Mouse (Mus musculus) hematopoietic stem cell, adult 5-6 weeks (primary cell): ENCODE data around the gene Parvg. TPM values are rescaled to one million over a fixed set of nuclear protein-coding genes. Genes with fewer than 3 reads are reported as not detected.

Experiments used
- ATAC-seq, 2 experiments: fragments of 125-278 bp in 1 of 2; replicated peaks in 1 of 2; 2 replicates each; pipeline ENCODE4 v1.8.0; 2016 to 2017; ENCODE audit warnings: inconsistent platforms in 2 of 2, mild to moderate bottlenecking in 2 of 2, moderate number of reproducible peaks in 2 of 2, low read depth in 1 of 2, moderate TSS enrichment in 1 of 2; ENCODE audit not compliant: low FRiP score in 2 of 2, poor library complexity in 2 of 2, severe bottlenecking in 2 of 2, insufficient read depth in 1 of 2, low TSS enrichment in 1 of 2
- total RNA-seq: library from RNA; stranded (forward); fragments of 172-1452, 232-1000 nt; gene quantifications from 2 replicates; pipeline ENCODE4 v1.2.3, GENCODE M21; 2017

The Parvg gene
- total RNA-seq, 1 experiment from 2014 or later: 208 TPM

- no peak for ATAC-seq
Measured at GRCm38 (mm10) chr15:84300591-84300990, 23.2 kb upstream of the Parvg start.

- ATAC-seq: peak; percentile 30 to 54; a peak in 1 of 4 replicates
Measured at GRCm38 (mm10) chr15:84301026-84301425, 22.8 kb upstream of the Parvg start.

- no peak for ATAC-seq
Measured at GRCm38 (mm10) chr15:84301641-84302420, 22.0 kb upstream of the Parvg start.

GRCm38 (mm10) chr15:84303264-84303663 is 20.6 kb upstream of the Parvg start:
- no peak for ATAC-seq

GRCm38 (mm10) chr15:84305333-84305732 is 18.5 kb upstream of the Parvg start:
- no peak for ATAC-seq

GRCm38 (mm10) chr15:84310271-84310670 is 13.6 kb upstream of the Parvg start:
- ATAC-seq: no peak

- ATAC-seq: no peak
Measured at GRCm38 (mm10) chr15:84311295-84312085, 12.3 kb upstream of the Parvg start.

GRCm38 (mm10) chr15:84312878-84313565 is 10.8 kb upstream of the Parvg start:
- peak in 1 of 2 experiments; percentile 52; a peak in 2 of 4 replicates for ATAC-seq

- peak; percentile 57 to 89 for ATAC-seq
Measured at GRCm38 (mm10) chr15:84313566-84313878, 10.3 kb upstream of the Parvg start.

GRCm38 (mm10) chr15:84314420-84315080 is 9.3 kb upstream of the Parvg start:
- ATAC-seq: no peak

GRCm38 (mm10) chr15:84315276-84316046 is 8.4 kb upstream of the Parvg start:
- peak; percentile 25 to 58; a peak in 3 of 4 replicates for ATAC-seq

- no peak for ATAC-seq
Measured at GRCm38 (mm10) chr15:84319393-84319792, 4.4 kb upstream of the Parvg start.

- ATAC-seq: peak; percentile 63 to 74
Measured at GRCm38 (mm10) chr15:84321544-84322174, 2.2 kb upstream of the Parvg start.

GRCm38 (mm10) chr15:84324870-84325553 is 1.2 kb downstream of the Parvg start:
- ATAC-seq: peak in 1 of 2 experiments; percentile 19; a peak in 1 of 4 replicates

GRCm38 (mm10) chr15:84325736-84326135 is 1.9 kb downstream of the Parvg start:
- peak in 1 of 2 experiments; percentile 12; a peak in 1 of 4 replicates for ATAC-seq

- ATAC-seq: no peak
Measured at GRCm38 (mm10) chr15:84328870-84329269, 5.0 kb downstream of the Parvg start.
